Comparison of ENCODE assay signal across 14 mouse cellular contexts in the genomic region with DNA sequence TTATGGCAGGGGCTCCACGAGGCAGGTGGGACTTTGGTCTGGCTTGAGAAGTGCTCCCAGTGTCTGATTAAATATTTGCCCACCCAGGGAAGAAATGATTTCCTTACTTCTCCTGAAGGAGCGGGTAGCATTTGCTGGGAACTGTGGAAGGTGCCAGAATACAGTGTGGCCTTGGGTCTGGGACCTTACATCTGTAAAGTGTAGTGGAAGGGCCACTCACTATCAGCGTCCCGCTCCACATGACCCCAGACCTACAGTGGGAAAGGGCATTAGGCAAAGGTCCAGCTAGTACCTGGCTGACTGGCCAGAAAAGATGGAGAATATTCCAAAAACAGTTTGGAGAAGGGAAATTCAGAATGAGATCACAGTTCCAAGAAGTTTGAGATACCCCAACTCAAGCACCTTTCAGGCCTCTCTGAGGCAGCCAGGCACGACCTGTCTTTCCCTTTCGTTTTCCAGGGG. TPM values are rescaled to one million over a fixed set of nuclear protein-coding genes. Genes with fewer than 3 reads are reported as not detected.
A peak's percentile ranks its signal among the peaks of the same experiment; 100 is the strongest.
DNase-seq lines count a peak whose midpoint lies in the region; ATAC-seq and TF ChIP-seq lines count a peak whose summit lies in the region.
"Had no signal": no experiment of that assay in that cellular context is flagged by ENCODE, and none has a peak within 500 bp of the region (broad histone marks: within the 10 kb centered on the region; RNA-seq: fewer than 3 reads in every experiment).

No protein-coding gene starts in this region.

- H3K27me3 ChIP-seq in kidney, embryonic 15.5 days: peaks cover 94% of the 10 kb centered on the region
- peaks cover 85% of the 10 kb centered on the region for H3K27me3 ChIP-seq in limb, embryonic 12.5 days

- H3K4me3 ChIP-seq in kidney, embryonic 15.5 days (replicated peaks): peak overlapping the region; percentile 10; the same call in 1 of the 2 replicates
- no peak overlapping the region for H3K4me3 ChIP-seq in ES-E14 (ENCODE audit: insufficient read depth in 1 of 2, low read depth in 1 of 2, low read length in 2 of 2, poor library complexity in 1 of 2, severe bottlenecking in 1 of 2)
- H3K4me3 ChIP-seq in brown adipose tissue, adult 24 weeks (ENCODE audit: insufficient read depth, low read depth, low read length): peak overlapping the region; percentile 22
- H3K4me3 ChIP-seq in limb, embryonic 12.5 days (replicated peaks): peak overlapping the region; percentile 71

- peak overlapping the region; percentile 32 for H3K4me2 ChIP-seq in kidney, embryonic 15.5 days
- H3K4me2 ChIP-seq in limb, embryonic 12.5 days: peak overlapping the region; percentile 74

- no peaks in the 10 kb centered on the region for H3K9me3 ChIP-seq in kidney, embryonic 15.5 days (replicated peaks)
- H3K9me3 ChIP-seq in ES-E14 (ENCODE audit: control insufficient read depth, insufficient read depth, low read depth, low read length): no peaks in the 10 kb centered on the region
- no peaks in the 10 kb centered on the region for H3K9me3 ChIP-seq in limb, embryonic 12.5 days

- no peak overlapping the region for H3K9ac ChIP-seq in kidney, embryonic 15.5 days
- H3K9ac ChIP-seq in ES-E14 (ENCODE audit: insufficient read depth, low read depth, low read length, poor library complexity, severe bottlenecking): no peak overlapping the region
- peak overlapping the region; percentile 93 for H3K9ac ChIP-seq in limb, embryonic 12.5 days (replicated peaks)

- peaks cover 59% of the 10 kb centered on the region for H3K4me1 ChIP-seq in kidney, embryonic 15.5 days
- peaks cover 0 to 3% of the 10 kb centered on the region in 2 experiments; a peak in 1 of 4 replicates for H3K4me1 ChIP-seq in ES-E14 (ENCODE audit: control insufficient read depth in 2 of 2, insufficient read depth in 2 of 2, low read length in 2 of 2, poor library complexity in 1 of 2)
- H3K4me1 ChIP-seq in brown adipose tissue, adult 24 weeks (ENCODE audit: control insufficient read depth, insufficient read depth, insufficient read length, low read length): no peaks in the 10 kb centered on the region; the same call in 1 of the 2 replicates
- H3K4me1 ChIP-seq in limb, embryonic 12.5 days (replicated peaks): peaks cover 64% of the 10 kb centered on the region

- no peak for ATAC-seq in kidney, embryonic 15.5 days (replicated peaks; ENCODE audit: low FRiP score)
- ATAC-seq in limb, embryonic 12.5 days (ENCODE audit: insufficient number of reproducible peaks, insufficient read depth, low FRiP score, low TSS enrichment, low read depth): no peak
- ATAC-seq: hindbrain, embryonic 16.5 days had no signal

- H3K36me3 ChIP-seq in kidney, embryonic 15.5 days: no peaks in the 10 kb centered on the region
- no peaks in the 10 kb centered on the region for H3K36me3 ChIP-seq in ES-E14 (ENCODE audit: control insufficient read depth, insufficient read depth, low read length, poor library complexity, severe bottlenecking)
- peaks cover 23% of the 10 kb centered on the region for H3K36me3 ChIP-seq in limb, embryonic 12.5 days

- no peak for DNase-seq in kidney, adult 9 months
- peak; percentile 13 for DNase-seq in ES-E14 (ENCODE audit: low read depth, low spot score)
- DNase-seq in right cerebral cortex, postnatal 36 days (ENCODE audit: low spot score in 2 of 2): no peak
- DNase-seq in gastrocnemius, postnatal 36 days: no peak
- no peak for DNase-seq in cerebellum, postnatal 36 days
- DNase-seq: lung, adult 18-20 months; thymus, postnatal 36 days had no signal

- 3% methylated on average over 6 of the region's 6 CpGs for WGBS in kidney, embryonic 15.5 days
- WGBS in limb, embryonic 12.5 days: 2% methylated on average over 6 of the region's 6 CpGs

- no peak overlapping the region for H3K27ac ChIP-seq in kidney, embryonic 15.5 days
- H3K27ac ChIP-seq in ES-E14 (ENCODE audit: insufficient read depth, low read depth, low read length, poor library complexity, severe bottlenecking): no peak overlapping the region
- no peak overlapping the region for H3K27ac ChIP-seq in brown adipose tissue, adult 24 weeks (replicated peaks; ENCODE audit: low read depth, low read length)
- H3K27ac ChIP-seq in limb, embryonic 12.5 days: peak overlapping the region; percentile 88

- intact Hi-C loops in gastrocnemius, postnatal 36 days (cut with DNase I): no loop called here

- in situ Hi-C loops in ES-E14 (cut with MboI; ENCODE audit: low sequenced_read_pairs in 2 of 2, unreplicated experiment in 2 of 2): no loop called here

TF ChIP-seq in ES-E14, 5 proteins besides CTCF, POLR2A, EP300 and RAD21:
- TF ChIP-seq HCFC1 (IDR thresholded peaks at IDR 0.05; ENCODE audit: borderline replicate concordance, insufficient read depth, low read length): no peak
- TF ChIP-seq MAFK (IDR thresholded peaks at IDR 0.05; ENCODE audit: insufficient read depth, low read depth, low read length): no peak

RNA-seq across cellular contexts. Expression of a gene that starts 8.3 kb away (rescaled TPM):
- polyA plus RNA-seq in kidney, embryonic 15.5 days (2015; fragmentation: Nextera tagmentation; extraction: Ambion mirVana): 2.0 and 3.6 TPM in 2 replicates
- 0.26 and 1.0 TPM in 2 replicates for total RNA-seq in ES-E14 (2012; rRNA removed)
- polyA plus RNA-seq in brown adipose tissue, adult 24 weeks (2012; ENCODE audit: insufficient read depth, insufficient read length, missing spikeins): not detected in 2 replicates
- 174 and 206 TPM in 2 replicates for polyA plus RNA-seq in limb, embryonic 12.5 days (2016; fragmentation: Nextera tagmentation; extraction: Ambion mirVana)
- total RNA-seq in gastrocnemius, postnatal 36 days (2021): under 1 TPM; 0.17 to 0.48 TPM
- total RNA-seq: MEL; monocyte, adult 5-6 weeks had no signal
- polyA plus RNA-seq: cortical plate, adult 2 months; hindbrain, embryonic 16.5 days had no signal

RNA-seq across cellular contexts. Expression of a gene that starts 43.3 kb away (rescaled TPM):
- polyA plus RNA-seq in kidney, embryonic 15.5 days (2015; fragmentation: Nextera tagmentation; extraction: Ambion mirVana): not detected in 2 replicates
- not detected in 2 replicates for total RNA-seq in ES-E14 (2012; rRNA removed)
- not detected in 2 replicates for polyA plus RNA-seq in brown adipose tissue, adult 24 weeks (2012; ENCODE audit: insufficient read depth, insufficient read length, missing spikeins)
- 0.15 TPM in 1 of 2 replicates, not detected in the other for polyA plus RNA-seq in limb, embryonic 12.5 days (2016; fragmentation: Nextera tagmentation; extraction: Ambion mirVana)
- under 1 TPM in 1 of 2 experiments, not detected in 1; 0.20 TPM for total RNA-seq in gastrocnemius, postnatal 36 days (2021)
- total RNA-seq: MEL; monocyte, adult 5-6 weeks had no signal

Comparison
In these comparisons a context has a peak if more than half of its experiments do, and no peak if none do; other contexts are left out.
1. H3K4me3 ChIP-seq: peak in kidney, embryonic 15.5 days (single experiment), brown adipose tissue, adult 24 weeks (single experiment) and limb, embryonic 12.5 days (single experiment); none in ES-E14 (0 of 2).
2. RNA of a gene that starts 8.3 kb away (polyA plus RNA-seq): 174 to 206 TPM in limb, embryonic 12.5 days; 2.0 to 3.6 TPM in kidney, embryonic 15.5 days and not detected in brown adipose tissue, adult 24 weeks; every median in the first group is over 10 times any median in the second.